Mouse (Mus musculus) myocyte (in vitro differentiated cells): ENCODE results near the gene Chd9.

Experiments used
- MAX ChIP-seq: IDR thresholded peaks from one replicate; pipeline ENCODE4 v1.6.1; 2011; ENCODE audit warnings: low read depth, mild to moderate bottlenecking, control low read depth
- MYOD1 ChIP-seq, 3 experiments: IDR thresholded peaks; one replicate each; pipeline ENCODE4 v1.6.1; 2011; ENCODE audit warnings: control low read depth in 2 of 3, low read depth in 2 of 3, mild to moderate bottlenecking in 2 of 3, moderate library complexity in 1 of 3; ENCODE audit not compliant: insufficient read length in 2 of 3, control insufficient read depth in 1 of 3
- POLR2A ChIP-seq: IDR thresholded peaks from one replicate; pipeline ENCODE4 v1.6.1; 2011; ENCODE audit warnings: low read depth, mild to moderate bottlenecking, control low read depth, moderate library complexity; ENCODE audit not compliant: insufficient read length

GRCm38 (mm10) chr8:91036905-91037304, 208.8 kb downstream of the Chd9 start:
- TF ChIP-seq MAX (no peak), MYOD1 (IDR thresholded peaks at IDR 0.05; ENCODE audit: control insufficient read depth in 1 of 3, insufficient read length in 2 of 3, low read depth in 2 of 3) (no peak), POLR2A (no peak)
